Mouse (Mus musculus): ENCODE data around the gene Gpr157.

The Gpr157 gene

GRCm38 (mm10) chr4:150155301-150155700, 68.1 kb downstream of the Gpr157 start:
- DNase-seq, result no peak

Measured in thymus, adult 18-20 months (tissue).